Mouse (Mus musculus) liver, postnatal 0 days (tissue): ENCODE measurements around the gene Slc46a3.

Source experiments
- CTCF ChIP-seq: sonication (generic); IDR thresholded peaks from 2 replicates; pipeline ENCODE4 v1.5.1; 2016; ENCODE audit warnings: antibody characterized with exemption, low read depth
- EP300 ChIP-seq: IDR thresholded peaks from 2 replicates; pipeline ENCODE4 v1.6.1; 2016; ENCODE audit warnings: antibody characterized with exemption, low read depth, mild to moderate bottlenecking

DNA sequence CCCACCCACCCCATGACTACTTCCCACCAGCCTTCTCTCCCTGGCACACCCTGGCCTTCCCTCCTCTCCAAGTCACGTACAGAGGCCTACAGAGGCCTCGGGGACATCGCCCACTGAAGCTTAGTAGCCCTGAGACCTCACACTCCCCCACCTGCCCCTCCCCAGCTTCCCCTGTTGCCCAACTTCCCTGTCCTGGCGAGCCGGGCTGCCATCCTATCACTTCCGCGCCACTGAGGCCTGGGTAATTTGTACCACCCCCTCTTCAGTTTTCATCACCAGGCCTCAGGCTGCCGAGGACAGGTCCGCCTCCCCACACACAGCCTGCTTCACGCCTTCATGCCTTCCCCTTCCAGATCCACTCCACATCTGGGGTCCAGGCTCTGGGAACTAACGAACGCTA, 55.2 kb downstream of the Slc46a3 start:
- TF ChIP-seq CTCF (no peak), EP300 (no peak)
